Mouse (Mus musculus) limb, embryonic 15.5 days (tissue): ENCODE measurements around the gene Eps8l3. TPM values are rescaled to one million over a fixed set of nuclear protein-coding genes. Genes with fewer than 3 reads are reported as not detected.
"Not testable (repeated sequence)": the region's sequence is repeated elsewhere in the genome, so short reads cannot be mapped to it uniquely, and the experiment has no call there.

Experiments used
- ATAC-seq: fragments of 200-750 bp; cut with Nextera tagmentation; 2 replicates; pipeline ENCODE4 v1.8.0; 2017; ENCODE audit warnings: low read depth, moderate TSS enrichment; ENCODE audit not compliant: insufficient number of reproducible peaks, low FRiP score, low TSS enrichment
- H3K27ac ChIP-seq: fragments of 300-500 bp; sonication (generic); 2 replicates; pipeline ENCODE4 v1.5.1; 2015; ENCODE audit warnings: moderate library complexity, mild to moderate bottlenecking, inconsistent platforms
- H3K27me3 ChIP-seq: fragments of 300-500 bp; sonication (generic); 2 replicates; pipeline ENCODE4 v1.6.1; 2015; ENCODE audit warnings: inconsistent platforms
- H3K36me3 ChIP-seq: fragments of 300-500 bp; sonication (generic); 2 replicates; pipeline ENCODE4 v1.6.1; 2015; ENCODE audit warnings: inconsistent platforms
- H3K4me1 ChIP-seq: fragments of 300-500 bp; sonication (generic); 2 replicates; pipeline ENCODE4 v1.6.1; 2015; ENCODE audit warnings: inconsistent platforms
- H3K4me2 ChIP-seq: fragments of 300-500 bp; sonication (generic); 2 replicates; pipeline ENCODE4 v1.6.1; 2015; ENCODE audit warnings: mild to moderate bottlenecking, inconsistent platforms
- H3K4me3 ChIP-seq: fragments of 300-500 bp; sonication (generic); 2 replicates; pipeline ENCODE4 v1.5.1; 2015; ENCODE audit warnings: mild to moderate bottlenecking, inconsistent platforms
- H3K9ac ChIP-seq: fragments of 300-500 bp; sonication (generic); 2 replicates; pipeline ENCODE4 v1.6.1; 2015; ENCODE audit warnings: inconsistent platforms
- H3K9me3 ChIP-seq: fragments of 300-500 bp; sonication (generic); 2 replicates; pipeline ENCODE4 v1.6.1; 2016; ENCODE audit warnings: inconsistent platforms
- WGBS: fragments of 180-500 bp; shearing (Covaris S2); methylation state at CpG from one replicate; pipeline ENCODE4 v1.1.7; 2015; 5-methylcytosine and 5-hydroxymethylcytosine counted together
- polyA plus RNA-seq: library from polyadenylated mRNA; unstranded; fragments of >200 nt; fragmentation: Nextera tagmentation; extraction: Ambion mirVana; gene quantifications from 2 replicates; pipeline ENCODE4 v1.2.1, GENCODE M21; 2015

Gene Eps8l3
- polyA plus RNA-seq, 1 experiment from 2014 or later, result not detected

DNA sequence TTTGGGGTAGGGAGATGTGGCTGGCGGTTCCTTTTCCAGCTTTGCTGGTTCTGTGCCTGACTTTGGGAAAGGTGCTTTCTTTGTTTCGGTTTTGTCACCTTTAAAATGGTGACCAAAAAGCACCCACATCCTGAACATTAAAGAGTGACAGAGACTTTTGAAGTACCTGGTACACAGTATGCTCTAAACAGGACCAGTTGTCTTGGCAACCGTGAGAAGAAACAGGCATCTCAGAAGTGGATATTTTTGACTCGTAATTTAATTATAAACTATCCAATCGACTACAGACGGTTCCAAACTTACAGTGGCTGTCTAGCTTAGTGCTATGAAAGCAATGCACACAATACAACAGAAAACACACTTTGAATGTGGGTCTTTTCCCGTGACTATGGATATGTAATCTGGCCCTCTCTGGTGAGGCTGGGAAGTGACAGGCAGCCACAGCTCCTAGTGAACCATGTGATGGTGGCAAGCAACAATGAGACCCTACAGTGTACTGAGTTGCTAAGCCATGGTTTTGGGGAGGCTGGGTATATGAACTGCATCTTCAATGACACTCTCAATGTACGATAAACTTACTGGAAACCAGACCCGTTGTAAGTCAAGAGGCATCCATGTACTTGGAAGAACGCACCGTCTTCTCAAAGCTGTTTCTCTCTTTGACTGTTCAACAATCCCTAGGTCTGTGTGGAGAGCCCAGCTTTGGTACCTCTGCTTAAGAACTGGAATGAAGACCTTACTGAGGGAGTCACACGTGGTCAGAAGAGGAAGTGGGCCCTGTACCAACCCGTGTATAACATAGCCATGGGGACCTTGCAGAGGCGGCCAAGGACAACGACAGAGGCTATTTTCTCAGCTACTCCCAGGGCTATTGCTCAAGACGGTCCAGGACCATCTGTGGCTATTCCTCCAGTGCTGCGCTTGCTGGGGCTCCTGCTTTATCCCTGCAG lies 23.5 kb upstream of the Eps8l3 start:
- H3K4me2 ChIP-seq, result no peak overlapping the region
- H3K4me3 ChIP-seq, result no peak overlapping the region
- no peak overlapping the region for H3K27ac ChIP-seq
- no peaks in the 10 kb centered on the region for H3K27me3 ChIP-seq
- H3K4me1 ChIP-seq, result peaks cover 24% of the 10 kb centered on the region
- H3K9me3 ChIP-seq, result no peaks in the 10 kb centered on the region
- H3K36me3 ChIP-seq, result no peaks in the 10 kb centered on the region
- no peak overlapping the region for H3K9ac ChIP-seq
- no peak for ATAC-seq
- 76% methylated on average over 17 of the region's 17 CpGs for WGBS

DNA sequence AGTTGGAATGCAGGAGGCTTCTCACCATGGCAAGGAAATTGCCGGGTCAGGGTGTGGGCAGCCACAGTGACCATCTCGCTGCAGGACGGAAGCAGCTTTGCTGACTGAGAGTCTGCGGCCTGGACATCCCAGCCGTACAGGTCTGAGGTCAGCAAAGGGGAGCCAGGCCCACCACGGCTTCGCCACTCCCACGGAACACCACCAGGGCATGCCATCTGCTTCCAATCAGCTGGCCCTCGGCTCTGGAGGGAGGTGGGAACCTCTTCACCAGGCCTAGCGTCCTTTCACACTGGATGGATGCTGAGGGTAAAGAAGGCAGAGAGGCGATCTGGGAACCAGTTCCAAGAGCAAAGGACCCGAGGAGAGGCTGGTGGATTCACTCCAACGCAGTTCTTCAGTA lies 21.7 kb upstream of the Eps8l3 start:
- no peak overlapping the region for H3K9ac ChIP-seq
- WGBS, result 43% methylated on average over 13 of the region's 13 CpGs
- H3K4me3 ChIP-seq, result no peak overlapping the region
- no peaks in the 10 kb centered on the region for H3K27me3 ChIP-seq
- no peaks in the 10 kb centered on the region for H3K9me3 ChIP-seq
- H3K36me3 ChIP-seq, result no peaks in the 10 kb centered on the region
- H3K27ac ChIP-seq, result no peak overlapping the region
- ATAC-seq, result no peak
- peaks cover 16% of the 10 kb centered on the region for H3K4me1 ChIP-seq
- no peak overlapping the region for H3K4me2 ChIP-seq

DNA sequence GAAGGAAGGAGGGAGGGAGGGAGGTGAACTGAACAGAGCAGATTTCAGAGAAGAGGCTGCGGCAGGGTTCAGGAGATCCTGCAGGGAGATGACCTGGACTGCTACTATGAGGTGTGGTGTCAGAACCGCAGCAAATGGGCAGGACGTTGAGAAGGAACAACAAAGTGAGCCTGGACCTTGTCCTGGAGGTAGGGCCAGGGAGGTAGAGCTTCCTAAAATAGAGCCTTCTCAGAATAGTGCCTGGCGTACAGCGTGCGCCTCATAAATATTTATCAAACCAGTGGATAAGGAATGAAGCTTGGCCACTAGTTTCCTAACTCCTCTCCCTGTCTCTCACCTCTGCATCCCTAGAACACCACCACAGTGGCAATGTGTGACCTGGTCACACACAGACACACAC lies 19.4 kb upstream of the Eps8l3 start:
- Histone ChIP-seq H3K9ac (no peak overlapping the region), H3K27me3 (no peaks in the 10 kb centered on the region), H3K4me3 (no peak overlapping the region), H3K9me3 (no peaks in the 10 kb centered on the region), H3K27ac (no peak overlapping the region), H3K4me1 (peaks cover 8% of the 10 kb centered on the region), H3K36me3 (no peaks in the 10 kb centered on the region), H3K4me2 (no peak overlapping the region)
- no peak for ATAC-seq
- WGBS, result 60% methylated on average over 6 of the region's 6 CpGs

- ATAC-seq, H3K4me1 ChIP-seq, H3K4me3 ChIP-seq, H3K9ac ChIP-seq, H3K27ac ChIP-seq, H3K27me3 ChIP-seq, H3K9me3 ChIP-seq, H3K36me3 ChIP-seq, H3K4me2 ChIP-seq: not testable (repeated sequence)
- 80% methylated on average over 5 of the region's 5 CpGs for whole genome bisulfite sequencing
These were observed 15.5 kb upstream of the Eps8l3 start for GRCm38 (mm10) chr3:107861483-107861882.

DNA sequence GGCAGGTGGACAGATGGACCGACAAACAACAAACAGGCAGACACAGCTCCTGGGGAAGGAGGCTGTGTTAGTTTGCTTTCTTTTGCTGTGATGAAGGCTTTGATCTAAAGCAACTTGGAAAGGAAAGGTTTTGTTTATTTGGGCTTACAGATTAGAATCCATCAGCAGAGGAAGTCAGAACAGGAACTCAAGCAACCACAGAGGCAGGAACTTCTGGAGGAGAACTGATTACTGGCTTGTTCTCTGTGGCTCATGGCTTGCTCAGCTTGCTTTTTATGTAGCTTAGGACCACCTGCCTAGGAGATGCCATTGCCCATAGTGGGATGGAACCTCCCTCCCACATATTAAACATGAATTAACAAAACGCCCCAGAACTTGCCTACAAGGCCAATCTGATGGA lies 14.6 kb upstream of the Eps8l3 start:
- no peak overlapping the region for H3K4me2 ChIP-seq
- no peaks in the 10 kb centered on the region; the same call in 1 of the 2 replicates for H3K4me1 ChIP-seq
- H3K9ac ChIP-seq, result no peak overlapping the region
- H3K9me3 ChIP-seq, result no peaks in the 10 kb centered on the region
- no peak for ATAC-seq
- no peak overlapping the region for H3K4me3 ChIP-seq
- no peaks in the 10 kb centered on the region; the same call in 1 of the 2 replicates for H3K27me3 ChIP-seq
- H3K36me3 ChIP-seq, result no peaks in the 10 kb centered on the region
- WGBS, result 60% methylated on average over 2 of the region's 2 CpGs
- H3K27ac ChIP-seq, result no peak overlapping the region

DNA sequence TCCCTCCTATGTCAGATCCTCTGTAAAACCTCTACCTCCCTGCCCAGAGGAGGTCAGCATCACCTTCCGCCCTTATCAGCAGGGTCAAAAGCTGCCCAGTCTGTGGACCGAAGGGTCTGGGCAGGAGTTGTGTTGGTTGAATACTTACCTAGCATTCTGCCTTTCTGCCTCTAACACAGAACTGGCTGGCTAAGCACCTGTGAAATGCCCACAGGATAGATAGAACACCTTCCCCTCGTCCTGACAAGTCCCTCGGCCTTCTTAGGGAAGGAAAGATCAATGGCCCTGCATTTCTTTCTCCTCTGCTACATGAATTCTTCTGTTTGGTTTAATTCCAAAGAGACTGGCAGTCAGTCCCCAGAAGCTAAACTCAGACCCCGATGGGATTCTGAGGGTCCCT lies 13.6 kb upstream of the Eps8l3 start:
- no peak for ATAC-seq
- Histone ChIP-seq H3K36me3 (no peaks in the 10 kb centered on the region), H3K9me3 (no peaks in the 10 kb centered on the region), H3K27ac (no peak overlapping the region), H3K9ac (no peak overlapping the region), H3K4me1 (peaks cover 2% of the 10 kb centered on the region), H3K27me3 (no peaks in the 10 kb centered on the region; the same call in 1 of the 2 replicates), H3K4me3 (no peak overlapping the region), H3K4me2 (no peak overlapping the region)
- WGBS, result 73% methylated on average over 5 of the region's 5 CpGs

GRCm38 (mm10) chr3:107863898-107864603 lies 13.0 kb upstream of the Eps8l3 start:
- no peaks in the 10 kb centered on the region; the same call in 1 of the 2 replicates for H3K27me3 ChIP-seq
- peak; percentile 68 for ATAC-seq
- no peaks in the 10 kb centered on the region for H3K9me3 ChIP-seq
- no peak overlapping the region for H3K27ac ChIP-seq
- H3K36me3 ChIP-seq, result no peaks in the 10 kb centered on the region
- H3K4me2 ChIP-seq, result no peak overlapping the region
- H3K9ac ChIP-seq, result no peak overlapping the region
- H3K4me1 ChIP-seq, result peaks cover 8% of the 10 kb centered on the region
- WGBS, result 11% methylated on average over 2 of the region's 2 CpGs
- H3K4me3 ChIP-seq, result no peak overlapping the region

- H3K27ac ChIP-seq, result no peak overlapping the region
- H3K4me1 ChIP-seq, result peaks cover 9% of the 10 kb centered on the region
- no peak overlapping the region for H3K9ac ChIP-seq
- H3K4me3 ChIP-seq, result no peak overlapping the region
- no peaks in the 10 kb centered on the region; the same call in 1 of the 2 replicates for H3K27me3 ChIP-seq
- 69% methylated on average over 10 of the region's 10 CpGs for WGBS
- no peak for ATAC-seq
- H3K4me2 ChIP-seq, result no peak overlapping the region
- H3K9me3 ChIP-seq, result no peaks in the 10 kb centered on the region
- H3K36me3 ChIP-seq, result no peaks in the 10 kb centered on the region
These were observed 11.5 kb upstream of the Eps8l3 start for GRCm38 (mm10) chr3:107865364-107866091.

DNA sequence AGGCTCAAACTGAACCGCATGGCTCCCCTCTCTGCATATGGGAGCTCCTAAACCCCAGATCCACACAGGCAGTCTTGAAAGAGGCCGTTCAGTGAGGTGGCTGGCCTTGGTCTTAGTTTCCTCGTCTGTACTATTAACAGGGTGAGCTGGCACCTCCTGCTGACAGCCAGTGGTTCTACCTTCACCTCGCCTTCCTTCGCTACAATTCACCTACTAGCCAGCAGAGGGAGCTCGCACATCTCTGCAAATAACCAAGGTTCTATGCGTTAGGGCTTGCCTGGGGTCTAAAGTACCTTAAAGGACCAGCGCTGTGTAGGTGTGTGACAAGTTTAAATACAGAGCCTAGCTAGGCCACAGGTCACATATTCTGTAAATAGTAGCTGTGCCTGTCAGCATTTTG lies 9.9 kb upstream of the Eps8l3 start:
- Histone ChIP-seq H3K9ac (no peak overlapping the region), H3K4me2 (no peak overlapping the region), H3K4me1 (peaks cover 9% of the 10 kb centered on the region), H3K36me3 (no peaks in the 10 kb centered on the region), H3K9me3 (no peaks in the 10 kb centered on the region), H3K4me3 (no peak overlapping the region), H3K27me3 (no peaks in the 10 kb centered on the region; the same call in 1 of the 2 replicates), H3K27ac (no peak overlapping the region)
- ATAC-seq, result 0 out of 2 replicates have a peak, but pooled peaks have one; percentile 46
- 8% methylated on average over 8 of the region's 8 CpGs for WGBS

DNA sequence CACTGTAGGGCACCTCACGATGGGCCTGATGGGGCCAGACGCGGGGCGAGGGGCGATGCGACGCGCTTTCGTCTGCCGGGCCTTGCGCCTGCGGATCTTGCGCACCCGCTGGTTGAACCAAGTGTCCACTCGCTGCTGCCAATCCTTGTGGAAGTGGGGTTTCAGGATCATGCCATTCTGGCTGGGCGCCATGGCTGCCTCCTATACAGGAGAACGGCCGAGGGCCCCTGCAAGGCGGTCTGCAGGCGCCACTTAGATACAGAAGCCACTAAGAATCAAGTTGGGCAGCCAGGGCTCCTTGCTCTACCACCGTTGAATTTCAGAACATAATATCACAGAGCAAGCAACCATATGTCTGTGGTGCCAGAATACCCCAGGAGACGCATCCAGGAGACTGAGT lies 8.6 kb upstream of the Eps8l3 start:
- peaks cover 9% of the 10 kb centered on the region for H3K4me1 ChIP-seq
- no peaks in the 10 kb centered on the region for H3K9me3 ChIP-seq
- no peaks in the 10 kb centered on the region for H3K36me3 ChIP-seq
- no peak for ATAC-seq
- 87% methylated on average over 22 of the region's 22 CpGs for WGBS
- H3K27ac ChIP-seq, result no peak overlapping the region
- H3K4me3 ChIP-seq, result no peak overlapping the region
- no peaks in the 10 kb centered on the region; the same call in 1 of the 2 replicates for H3K27me3 ChIP-seq
- no peak overlapping the region for H3K4me2 ChIP-seq
- H3K9ac ChIP-seq, result peak overlapping the region; percentile 5; the same call in 1 of the 2 replicates

- peaks cover 9% of the 10 kb centered on the region for H3K4me1 ChIP-seq
- no peaks in the 10 kb centered on the region; the same call in 1 of the 2 replicates for H3K27me3 ChIP-seq
- H3K36me3 ChIP-seq, result no peaks in the 10 kb centered on the region
- no peak for ATAC-seq
- H3K4me2 ChIP-seq, result no peak overlapping the region
- peak overlapping the region; percentile 5; the same call in 1 of the 2 replicates for H3K9ac ChIP-seq
- H3K27ac ChIP-seq, result no peak overlapping the region
- no peak overlapping the region for H3K4me3 ChIP-seq
- no peaks in the 10 kb centered on the region for H3K9me3 ChIP-seq
- WGBS, result 23% methylated on average over 7 of the region's 7 CpGs
These were observed 7.9 kb upstream of the Eps8l3 start for GRCm38 (mm10) chr3:107869097-107869496.
